Mouse (Mus musculus): ENCODE results near the gene Clstn2. TPM values are rescaled to one million over a fixed set of nuclear protein-coding genes. Genes with fewer than 3 reads are reported as not detected.

Gene Clstn2
- polyA plus RNA-seq, 1 experiment from 2014 or later, result 4.3 TPM

GRCm38 (mm10) chr9:97645746-97646145 lies 387.2 kb downstream of the Clstn2 start:
- Histone ChIP-seq H3K4me2 (replicated peaks) (no peak overlapping the region), H3K4me1 (0 out of 2 replicates have a peak, but pooled peaks cover 6% of the 10 kb centered on the region), H3K9ac (no peak overlapping the region), H3K4me3 (no peak overlapping the region), H3K27me3 (no peaks in the 10 kb centered on the region), H3K9me3 (replicated peaks) (no peaks in the 10 kb centered on the region), H3K36me3 (no peaks in the 10 kb centered on the region), H3K27ac (no peak overlapping the region)
- ATAC-seq (ENCODE audit: low FRiP score), result no peak
- 81% methylated on average over 3 of the region's 3 CpGs for WGBS

GRCm38 (mm10) chr9:97642396-97642795 lies 390.6 kb downstream of the Clstn2 start:
- 69% methylated on average over 7 of the region's 7 CpGs for WGBS
- Histone ChIP-seq H3K9me3 (replicated peaks) (no peaks in the 10 kb centered on the region), H3K36me3 (no peaks in the 10 kb centered on the region), H3K4me2 (replicated peaks) (no peak overlapping the region), H3K27me3 (no peaks in the 10 kb centered on the region), H3K9ac (no peak overlapping the region), H3K4me1 (0 out of 2 replicates have a peak, but pooled peaks cover 6% of the 10 kb centered on the region), H3K4me3 (no peak overlapping the region), H3K27ac (no peak overlapping the region)
- ATAC-seq (ENCODE audit: low FRiP score), result no peak

- Histone ChIP-seq H3K4me3 (no peak overlapping the region), H3K27ac (no peak overlapping the region), H3K4me1 (0 out of 2 replicates have a peak, but pooled peaks cover 6% of the 10 kb centered on the region), H3K27me3 (no peaks in the 10 kb centered on the region), H3K9ac (no peak overlapping the region), H3K9me3 (replicated peaks) (no peaks in the 10 kb centered on the region), H3K4me2 (replicated peaks) (no peak overlapping the region), H3K36me3 (no peaks in the 10 kb centered on the region)
- ATAC-seq (ENCODE audit: low FRiP score), result no peak
- 91% methylated on average over 6 of the region's 6 CpGs for WGBS
Observed at GRCm38 (mm10) chr9:97639967-97640549, 392.9 kb downstream of the Clstn2 start.

GRCm38 (mm10) chr9:97638683-97639354 lies 394.2 kb downstream of the Clstn2 start:
- H3K27me3 ChIP-seq, result no peaks in the 10 kb centered on the region
- H3K4me3 ChIP-seq, result no peak overlapping the region
- H3K36me3 ChIP-seq, result no peaks in the 10 kb centered on the region
- H3K9ac ChIP-seq, result no peak overlapping the region
- no peaks in the 10 kb centered on the region for H3K9me3 ChIP-seq (replicated peaks)
- ATAC-seq (ENCODE audit: low FRiP score), result no peak
- no peak overlapping the region for H3K27ac ChIP-seq
- H3K4me2 ChIP-seq (replicated peaks), result no peak overlapping the region
- 92% methylated on average over 9 of the region's 9 CpGs for WGBS
- H3K4me1 ChIP-seq, result 0 out of 2 replicates have a peak, but pooled peaks cover 6% of the 10 kb centered on the region

GRCm38 (mm10) chr9:97635351-97635750 lies 397.6 kb downstream of the Clstn2 start:
- no peak for ATAC-seq (ENCODE audit: low FRiP score)
- H3K4me2 ChIP-seq (replicated peaks), result no peak overlapping the region
- no peak overlapping the region for H3K27ac ChIP-seq
- no peaks in the 10 kb centered on the region for H3K9me3 ChIP-seq (replicated peaks)
- H3K4me3 ChIP-seq, result no peak overlapping the region
- no peak overlapping the region for H3K9ac ChIP-seq
- H3K36me3 ChIP-seq, result no peaks in the 10 kb centered on the region
- 73% methylated on average over 4 of the region's 4 CpGs for WGBS
- H3K27me3 ChIP-seq, result no peaks in the 10 kb centered on the region
- no peaks in the 10 kb centered on the region for H3K4me1 ChIP-seq

GRCm38 (mm10) chr9:97634831-97635230 lies 398.1 kb downstream of the Clstn2 start:
- Histone ChIP-seq H3K4me1 (no peaks in the 10 kb centered on the region), H3K9me3 (replicated peaks) (no peaks in the 10 kb centered on the region)
- 82% methylated on average over 3 of the region's 3 CpGs for WGBS

GRCm38 (mm10) chr9:97629180-97629579 lies 403.8 kb downstream of the Clstn2 start:
- Histone ChIP-seq H3K4me1 (no peaks in the 10 kb centered on the region), H3K27me3 (no peaks in the 10 kb centered on the region), H3K9me3 (replicated peaks) (no peaks in the 10 kb centered on the region), H3K4me3 (no peak overlapping the region), H3K36me3 (no peaks in the 10 kb centered on the region), H3K9ac (no peak overlapping the region), H3K27ac (no peak overlapping the region), H3K4me2 (replicated peaks) (no peak overlapping the region)
- 44% methylated on average over 3 of the region's 3 CpGs for WGBS
- no peak for ATAC-seq (ENCODE audit: low FRiP score)

More at GRCm38 (mm10) chr9:97634831-97635230, 398.1 kb downstream of the Clstn2 start:
- no peak overlapping the region for H3K4me2 ChIP-seq (replicated peaks)
- no peak for ATAC-seq (ENCODE audit: low FRiP score)
- H3K27me3 ChIP-seq, result no peaks in the 10 kb centered on the region
- H3K4me3 ChIP-seq, result no peak overlapping the region
- H3K9ac ChIP-seq, result no peak overlapping the region
- no peak overlapping the region for H3K27ac ChIP-seq
- no peaks in the 10 kb centered on the region for H3K36me3 ChIP-seq

GRCm38 (mm10) chr9:97628361-97628908 lies 404.5 kb downstream of the Clstn2 start:
- Histone ChIP-seq H3K9me3 (replicated peaks) (no peaks in the 10 kb centered on the region), H3K36me3 (no peaks in the 10 kb centered on the region), H3K27me3 (no peaks in the 10 kb centered on the region), H3K4me2 (replicated peaks) (no peak overlapping the region), H3K27ac (no peak overlapping the region), H3K4me1 (no peaks in the 10 kb centered on the region), H3K4me3 (no peak overlapping the region), H3K9ac (no peak overlapping the region)
- no peak for ATAC-seq (ENCODE audit: low FRiP score)
- 41% methylated on average over 6 of the region's 6 CpGs for WGBS

- no peak overlapping the region for H3K27ac ChIP-seq
- H3K9me3 ChIP-seq (replicated peaks), result no peaks in the 10 kb centered on the region
Observed at GRCm38 (mm10) chr9:97627916-97628315, 405.1 kb downstream of the Clstn2 start.

GRCm38 (mm10) chr9:97610566-97610965 lies 422.4 kb downstream of the Clstn2 start:
- Histone ChIP-seq H3K4me1 (no peaks in the 10 kb centered on the region), H3K27me3 (no peaks in the 10 kb centered on the region), H3K27ac (no peak overlapping the region), H3K4me2 (replicated peaks) (no peak overlapping the region), H3K36me3 (no peaks in the 10 kb centered on the region), H3K9me3 (replicated peaks) (no peaks in the 10 kb centered on the region), H3K4me3 (no peak overlapping the region), H3K9ac (no peak overlapping the region)
- ATAC-seq (ENCODE audit: low FRiP score), result no peak
- WGBS, result 80% methylated on average over 7 of the region's 7 CpGs

More at GRCm38 (mm10) chr9:97627916-97628315, 405.1 kb downstream of the Clstn2 start:
- no peaks in the 10 kb centered on the region for H3K36me3 ChIP-seq
- ATAC-seq (ENCODE audit: low FRiP score), result no peak
- no peak overlapping the region for H3K9ac ChIP-seq
- no peak overlapping the region for H3K4me3 ChIP-seq
- no peak overlapping the region for H3K4me2 ChIP-seq (replicated peaks)
- no peaks in the 10 kb centered on the region for H3K27me3 ChIP-seq
- 88% methylated on average over 3 of the region's 3 CpGs for WGBS
- H3K4me1 ChIP-seq, result no peaks in the 10 kb centered on the region

GRCm38 (mm10) chr9:97603729-97604128 lies 429.3 kb downstream of the Clstn2 start:
- H3K9ac ChIP-seq, result no peak overlapping the region
- H3K27ac ChIP-seq, result no peak overlapping the region
- H3K36me3 ChIP-seq, result no peaks in the 10 kb centered on the region
- no peak for ATAC-seq (ENCODE audit: low FRiP score)
- H3K4me2 ChIP-seq (replicated peaks), result no peak overlapping the region
- peaks cover 7% of the 10 kb centered on the region for H3K4me1 ChIP-seq
- no peaks in the 10 kb centered on the region for H3K9me3 ChIP-seq (replicated peaks)
- WGBS, result 83% methylated on average over 8 of the region's 8 CpGs
- H3K4me3 ChIP-seq, result no peak overlapping the region
- H3K27me3 ChIP-seq, result no peaks in the 10 kb centered on the region

GRCm38 (mm10) chr9:97602476-97602875 lies 430.5 kb downstream of the Clstn2 start:
- H3K4me1 ChIP-seq, result peaks cover 7% of the 10 kb centered on the region
- H3K4me2 ChIP-seq (replicated peaks), result no peak overlapping the region
- ATAC-seq (ENCODE audit: low FRiP score), result no peak; the same call in 1 of the 2 replicates
- WGBS, result 49% methylated on average over 5 of the region's 5 CpGs
- H3K36me3 ChIP-seq, result no peaks in the 10 kb centered on the region
- H3K9ac ChIP-seq, result no peak overlapping the region
- no peaks in the 10 kb centered on the region for H3K27me3 ChIP-seq
- H3K4me3 ChIP-seq, result no peak overlapping the region
- H3K9me3 ChIP-seq (replicated peaks), result no peaks in the 10 kb centered on the region
- H3K27ac ChIP-seq, result no peak overlapping the region

Measured in hindbrain, embryonic 12.5 days (tissue).